Mouse (Mus musculus): Measurements from ENCODE around the gene Stxbp2. TPM values are rescaled to one million over a fixed set of nuclear protein-coding genes. Genes with fewer than 3 reads are reported as not detected.
A peak's percentile ranks its signal among the peaks of the same experiment; 100 is the strongest.

Gene Stxbp2
- polyA plus RNA-seq, 1 experiment from 2014 or later, result 29.3 TPM

DNA sequence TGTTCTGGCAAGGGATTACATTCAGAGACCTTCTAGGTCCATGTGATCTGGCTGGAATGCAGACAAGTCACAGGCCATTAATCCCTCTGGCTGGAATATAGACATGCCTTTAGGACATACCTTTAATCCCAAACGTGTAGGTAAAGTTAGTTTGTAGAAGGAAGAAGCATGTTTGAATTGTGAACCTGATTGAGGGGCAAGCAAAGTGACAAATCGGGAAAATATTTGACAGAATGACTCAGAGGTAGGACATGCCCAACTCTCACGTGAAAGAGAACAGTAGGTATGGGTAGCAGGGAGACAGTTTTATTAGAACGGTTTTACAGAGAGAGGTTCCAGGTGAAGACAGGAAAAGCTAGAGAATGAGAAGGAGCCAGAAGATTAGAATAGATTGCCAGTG, 16.8 kb downstream of the Stxbp2 start:
- no peaks in the 10 kb centered on the region for H3K9me3 ChIP-seq
- no peak overlapping the region for H3K4me2 ChIP-seq
- H3K4me3 ChIP-seq (replicated peaks), result no peak overlapping the region
- H3K36me3 ChIP-seq (replicated peaks), result no peaks in the 10 kb centered on the region
- 79% methylated on average over 4 of the region's 4 CpGs for WGBS
- no peaks in the 10 kb centered on the region for H3K4me1 ChIP-seq
- H3K27ac ChIP-seq, result no peak overlapping the region
- no peak overlapping the region for H3K9ac ChIP-seq
- H3K27me3 ChIP-seq, result no peaks in the 10 kb centered on the region
- ATAC-seq (ENCODE audit: low FRiP score), result no peak

DNA sequence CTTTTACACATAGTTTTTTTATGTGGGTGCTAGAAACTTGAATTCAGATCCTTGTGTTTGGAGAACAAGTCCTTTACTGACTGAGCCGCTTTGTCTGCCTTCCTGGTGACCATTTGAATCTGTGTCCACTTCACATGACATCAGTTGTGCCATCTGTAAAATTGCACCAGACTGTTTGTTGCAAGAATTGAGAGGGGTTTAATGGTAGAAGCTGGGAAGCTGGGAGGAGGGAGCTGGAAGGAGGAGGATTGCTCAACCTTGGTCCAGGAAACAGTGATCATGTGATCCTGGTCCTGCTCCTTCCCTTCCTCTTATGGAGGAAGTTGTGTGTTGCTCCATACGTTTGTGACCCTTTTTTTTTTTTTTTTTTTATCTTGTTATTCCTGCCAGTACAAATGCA, 17.5 kb downstream of the Stxbp2 start:
- WGBS, result 73% methylated on average over 2 of the region's 2 CpGs
- no peak for ATAC-seq (ENCODE audit: low FRiP score)
- no peaks in the 10 kb centered on the region for H3K4me1 ChIP-seq

DNA sequence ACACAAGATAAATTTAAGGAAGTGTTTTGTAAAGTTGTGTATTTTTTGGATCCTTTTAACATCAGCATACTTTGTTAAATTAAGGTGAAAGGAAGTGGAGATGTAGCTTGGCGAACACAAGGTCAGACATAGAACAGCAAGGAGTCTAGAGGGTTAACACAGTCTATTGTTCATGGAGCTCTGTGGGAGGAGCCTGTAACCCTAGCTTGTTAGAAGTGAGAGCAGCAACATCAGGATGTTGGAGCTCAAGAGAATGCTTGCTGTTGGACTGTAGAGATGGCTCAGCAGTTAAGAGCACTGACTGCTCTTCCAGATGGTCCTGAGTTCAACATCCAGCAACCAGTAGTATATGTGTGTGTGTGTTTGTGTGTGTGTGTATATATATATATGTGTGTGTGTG, 18.2 kb downstream of the Stxbp2 start:
- 35% methylated on average over 1 of the region's 1 CpGs for WGBS
- H3K9me3 ChIP-seq, result no peaks in the 10 kb centered on the region
- H3K27ac ChIP-seq, result no peak overlapping the region
- H3K4me2 ChIP-seq, result no peak overlapping the region
- no peak overlapping the region for H3K4me3 ChIP-seq (replicated peaks)
- H3K36me3 ChIP-seq (replicated peaks), result no peaks in the 10 kb centered on the region
- H3K27me3 ChIP-seq, result no peaks in the 10 kb centered on the region
- ATAC-seq (ENCODE audit: low FRiP score), result no peak
- no peak overlapping the region for H3K9ac ChIP-seq
- no peaks in the 10 kb centered on the region for H3K4me1 ChIP-seq

More for the DNA sequence above, 17.5 kb downstream of the Stxbp2 start:
- Histone ChIP-seq H3K9me3 (no peaks in the 10 kb centered on the region), H3K36me3 (replicated peaks) (no peaks in the 10 kb centered on the region), H3K9ac (no peak overlapping the region), H3K27ac (no peak overlapping the region), H3K4me3 (replicated peaks) (no peak overlapping the region), H3K4me2 (no peak overlapping the region), H3K27me3 (no peaks in the 10 kb centered on the region)

DNA sequence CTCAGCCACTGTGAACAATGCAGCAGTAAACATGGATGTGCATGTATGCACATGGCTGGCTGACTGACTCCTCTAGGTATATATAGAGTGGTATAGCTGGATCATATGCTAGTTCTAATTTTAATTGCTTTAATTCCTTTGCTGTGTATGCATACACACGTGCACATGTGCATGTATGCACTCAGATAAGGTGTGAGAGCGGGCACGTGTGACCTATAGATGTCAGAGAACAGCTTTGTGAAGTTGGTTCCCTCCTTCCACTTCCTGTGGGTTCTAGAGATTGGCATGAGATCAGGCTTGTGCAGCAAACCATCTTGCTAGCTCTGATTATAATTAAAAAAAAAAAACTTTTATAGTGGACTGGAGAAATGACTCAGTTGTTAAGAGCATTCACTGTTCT, 22.1 kb downstream of the Stxbp2 start:
- H3K4me3 ChIP-seq (replicated peaks), result no peak overlapping the region
- H3K4me2 ChIP-seq, result no peak overlapping the region
- 71% methylated on average over 3 of the region's 3 CpGs for WGBS
- H3K9ac ChIP-seq, result no peak overlapping the region
- no peaks in the 10 kb centered on the region for H3K36me3 ChIP-seq (replicated peaks)
- no peak overlapping the region for H3K27ac ChIP-seq
- no peak for ATAC-seq (ENCODE audit: low FRiP score)
- no peaks in the 10 kb centered on the region for H3K9me3 ChIP-seq
- peaks cover 10% of the 10 kb centered on the region for H3K4me1 ChIP-seq
- no peaks in the 10 kb centered on the region for H3K27me3 ChIP-seq

DNA sequence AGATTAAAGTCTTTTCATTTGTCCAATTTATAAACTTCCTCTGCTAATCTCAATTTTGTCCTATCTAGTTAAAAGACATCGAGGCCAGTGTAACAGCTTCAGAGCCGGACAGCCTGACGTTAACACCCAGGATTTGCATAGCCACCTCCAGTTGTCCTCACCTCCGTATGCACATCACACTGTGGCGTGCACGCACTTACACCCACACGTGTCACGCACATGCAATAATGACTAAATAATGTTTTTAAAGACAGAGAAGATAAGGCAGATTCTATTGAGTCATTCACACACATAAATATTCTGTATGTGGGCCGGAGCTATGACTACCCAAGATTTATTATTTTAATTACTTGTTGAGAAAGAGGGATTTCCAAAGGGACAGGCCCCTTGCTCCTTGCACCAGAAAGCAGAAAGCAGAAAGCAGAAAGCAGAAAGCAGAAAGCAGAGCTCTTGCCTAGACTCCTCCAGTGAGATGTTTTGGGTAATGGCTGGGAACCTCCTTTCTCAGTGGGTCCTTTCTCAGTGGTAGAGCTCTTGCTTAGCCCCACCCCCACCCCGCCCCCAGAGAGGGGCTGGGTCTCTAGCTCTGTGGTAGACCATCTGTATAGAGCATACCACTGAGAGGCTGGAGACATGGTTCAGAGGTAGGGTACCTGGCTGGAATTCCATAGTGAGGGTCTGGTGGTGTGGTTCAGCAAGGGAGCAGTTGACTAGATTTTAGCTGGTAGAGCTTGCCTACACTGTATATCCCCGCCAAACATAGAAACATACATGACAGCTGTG, 24.2 kb downstream of the Stxbp2 start:
- Histone ChIP-seq H3K9ac (no peak overlapping the region), H3K4me1 (peaks cover 10% of the 10 kb centered on the region), H3K4me3 (replicated peaks) (no peak overlapping the region), H3K9me3 (no peaks in the 10 kb centered on the region), H3K27me3 (no peaks in the 10 kb centered on the region), H3K4me2 (no peak overlapping the region), H3K27ac (no peak overlapping the region), H3K36me3 (replicated peaks) (no peaks in the 10 kb centered on the region)
- ATAC-seq (ENCODE audit: low FRiP score), result no peak
- WGBS, result 78% methylated on average over 11 of the region's 11 CpGs

DNA sequence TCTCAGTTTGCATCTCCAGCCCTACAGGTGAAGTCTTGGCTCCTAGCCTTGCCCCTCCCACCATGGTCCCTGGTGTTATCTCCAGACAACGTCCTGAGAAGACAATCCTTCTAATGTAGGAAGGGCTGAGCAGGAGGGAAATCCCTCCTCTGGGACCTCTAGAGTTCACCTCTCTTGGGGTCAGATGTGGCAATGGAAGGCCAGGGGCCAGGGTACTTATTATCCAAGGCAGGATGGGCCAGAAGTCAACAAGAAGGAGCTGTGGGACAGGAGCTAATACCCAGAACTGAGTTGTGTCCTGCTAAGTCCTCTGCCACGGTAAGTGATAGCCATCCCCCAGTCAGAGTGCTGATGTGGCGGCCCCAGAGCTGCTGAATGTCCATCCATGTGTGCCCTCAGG, 24.8 kb downstream of the Stxbp2 start, which contains the start of gene Retn:
Gene Retn (plus strand): TSS at position 245 of the 400 bp plus-strand sequence.
- 86% methylated on average over 3 of the region's 3 CpGs for WGBS
- H3K9me3 ChIP-seq, result no peaks in the 10 kb centered on the region

DNA sequence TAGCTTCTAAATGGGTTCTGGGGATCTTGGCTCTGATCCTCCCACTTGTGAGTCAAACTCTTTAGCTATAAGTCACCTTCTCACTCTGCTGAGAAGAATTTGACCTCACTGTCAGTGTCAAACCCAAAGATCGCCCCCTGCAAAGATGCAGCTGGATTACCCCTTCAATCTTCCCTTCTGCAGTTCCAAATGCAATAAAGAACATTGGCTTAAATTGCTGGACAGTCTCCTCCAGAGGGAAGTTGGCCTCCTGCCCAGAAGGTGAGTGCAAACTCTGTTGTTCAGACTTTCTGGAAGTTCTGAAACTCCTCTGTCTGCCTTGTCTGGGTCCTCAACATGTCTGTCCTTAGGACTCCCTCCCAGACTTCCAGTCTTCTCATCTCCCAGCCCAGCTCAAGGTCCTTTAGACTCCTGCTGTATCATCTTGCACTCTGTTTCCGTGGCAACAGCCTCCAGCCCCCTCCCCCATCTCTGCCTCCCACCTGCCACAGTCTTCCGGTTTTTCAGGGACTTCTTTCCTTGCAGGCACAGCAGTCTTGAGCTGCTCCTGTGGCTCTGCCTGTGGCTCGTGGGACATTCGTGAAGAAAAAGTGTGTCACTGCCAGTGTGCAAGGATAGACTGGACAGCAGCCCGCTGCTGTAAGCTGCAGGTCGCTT, 26.1 kb downstream of the Stxbp2 start:
- H3K27me3 ChIP-seq, result no peaks in the 10 kb centered on the region
- ATAC-seq (ENCODE audit: low FRiP score), result peak; percentile 76; the same call in 1 of the 2 replicates
- WGBS, result 20% methylated on average over 7 of the region's 7 CpGs
- H3K4me3 ChIP-seq (replicated peaks), result no peak overlapping the region
- H3K36me3 ChIP-seq (replicated peaks), result no peaks in the 10 kb centered on the region
- H3K4me1 ChIP-seq, result peaks cover 10% of the 10 kb centered on the region
- no peaks in the 10 kb centered on the region for H3K9me3 ChIP-seq
- H3K27ac ChIP-seq, result 0 out of 2 replicates have a peak overlapping the region, but pooled peaks have one; percentile 19
- peak overlapping the region; percentile 40 for H3K4me2 ChIP-seq
- no peak overlapping the region; the same call in 1 of the 2 replicates for H3K9ac ChIP-seq

More for the DNA sequence above, 24.8 kb downstream of the Stxbp2 start, which contains the start of gene Retn:
- Histone ChIP-seq H3K4me1 (peaks cover 10% of the 10 kb centered on the region), H3K27me3 (no peaks in the 10 kb centered on the region), H3K27ac (no peak within 1 kb of the TSS), H3K4me3 (replicated peaks) (no peak within 1 kb of the TSS), H3K9ac (no peak within 1 kb of the TSS), H3K36me3 (replicated peaks) (no peaks in the 10 kb centered on the region), H3K4me2 (no peak within 1 kb of the TSS)
- no peak for ATAC-seq (ENCODE audit: low FRiP score)

DNA sequence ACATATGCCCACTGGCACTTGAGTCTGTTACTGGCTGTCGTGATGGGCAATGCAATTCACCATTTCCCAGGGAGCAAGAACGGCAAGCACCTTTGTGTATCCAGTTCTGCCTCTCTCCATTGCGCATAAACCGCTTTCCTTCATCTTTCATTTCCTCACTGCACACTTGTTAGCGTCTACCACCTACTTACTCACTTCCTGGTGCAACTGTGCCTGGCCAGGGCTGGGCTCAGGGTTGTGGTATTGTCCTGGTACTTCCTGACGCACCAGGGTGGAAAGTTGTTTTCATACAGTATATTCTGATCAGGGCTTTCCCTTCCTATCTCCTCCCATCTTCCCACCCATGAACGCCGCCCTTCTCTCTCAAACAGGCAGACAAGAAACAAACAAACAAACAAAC, 30.1 kb downstream of the Stxbp2 start:
- Histone ChIP-seq H3K27ac (no peak overlapping the region), H3K36me3 (replicated peaks) (no peaks in the 10 kb centered on the region), H3K4me1 (peaks cover 10% of the 10 kb centered on the region), H3K9me3 (no peaks in the 10 kb centered on the region), H3K4me2 (no peak overlapping the region), H3K4me3 (replicated peaks) (no peak overlapping the region), H3K27me3 (no peaks in the 10 kb centered on the region), H3K9ac (no peak overlapping the region)
- ATAC-seq (ENCODE audit: low FRiP score), result no peak
- 83% methylated on average over 8 of the region's 8 CpGs for WGBS

DNA sequence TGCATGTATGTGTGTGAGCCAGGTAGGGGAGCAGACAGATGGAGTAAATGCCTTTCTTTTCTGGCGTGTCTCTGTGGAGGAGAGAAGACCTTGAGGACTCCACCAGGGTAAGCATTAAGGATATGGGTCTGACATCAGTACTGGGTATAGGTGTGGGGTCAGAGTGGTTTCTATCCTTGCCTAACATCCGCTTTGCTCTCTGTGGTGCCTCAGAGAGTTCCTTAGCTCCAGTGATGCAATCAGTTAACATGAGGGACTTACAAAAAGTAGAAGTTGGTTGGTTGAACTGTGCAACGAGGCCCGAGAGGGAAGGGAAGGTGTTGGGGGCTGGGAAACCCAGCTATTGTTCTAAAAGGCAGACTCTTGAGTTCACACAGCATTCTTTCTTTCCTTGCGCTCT, 33.6 kb downstream of the Stxbp2 start:
- H3K27me3 ChIP-seq, result no peaks in the 10 kb centered on the region
- no peaks in the 10 kb centered on the region for H3K4me1 ChIP-seq
- no peak overlapping the region for H3K4me3 ChIP-seq (replicated peaks)
- no peak overlapping the region for H3K4me2 ChIP-seq
- no peaks in the 10 kb centered on the region for H3K36me3 ChIP-seq (replicated peaks)
- no peak for ATAC-seq (ENCODE audit: low FRiP score)
- no peak overlapping the region for H3K9ac ChIP-seq
- H3K9me3 ChIP-seq, result no peaks in the 10 kb centered on the region
- WGBS, result 64% methylated on average over 5 of the region's 5 CpGs
- no peak overlapping the region for H3K27ac ChIP-seq

DNA sequence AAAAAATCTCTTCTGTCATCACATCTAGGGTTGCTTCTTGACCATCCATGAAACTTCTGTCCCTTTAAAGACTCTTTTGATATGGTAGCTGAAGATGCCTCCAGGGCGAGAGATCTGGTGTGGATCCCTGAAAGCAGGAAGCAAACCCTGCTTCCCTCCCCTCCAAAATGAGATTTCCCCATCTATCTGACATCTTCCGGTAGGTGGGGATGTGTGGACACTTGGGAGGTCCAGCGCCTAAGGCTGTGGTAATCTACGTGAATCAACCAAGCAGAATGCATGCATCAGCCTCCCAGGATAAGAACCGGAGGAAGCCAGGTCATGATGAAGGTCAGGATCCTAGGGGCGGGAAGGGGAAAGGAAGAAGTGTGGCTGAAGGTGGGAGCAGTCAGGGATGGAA, 34.8 kb downstream of the Stxbp2 start, which contains the start of gene Mcemp1:
Gene Mcemp1 (plus strand): TSS at position 248 of the 400 bp plus-strand sequence.
- no peaks in the 10 kb centered on the region for H3K4me1 ChIP-seq
- H3K9ac ChIP-seq, result no peak within 1 kb of the TSS
- no peaks in the 10 kb centered on the region for H3K27me3 ChIP-seq
- no peaks in the 10 kb centered on the region for H3K9me3 ChIP-seq
- no peak within 1 kb of the TSS for H3K4me2 ChIP-seq
- H3K27ac ChIP-seq, result no peak within 1 kb of the TSS
- no peak for ATAC-seq (ENCODE audit: low FRiP score)
- 82% methylated on average over 6 of the region's 6 CpGs for WGBS
- H3K36me3 ChIP-seq (replicated peaks), result no peaks in the 10 kb centered on the region
- no peak within 1 kb of the TSS for H3K4me3 ChIP-seq (replicated peaks)

DNA sequence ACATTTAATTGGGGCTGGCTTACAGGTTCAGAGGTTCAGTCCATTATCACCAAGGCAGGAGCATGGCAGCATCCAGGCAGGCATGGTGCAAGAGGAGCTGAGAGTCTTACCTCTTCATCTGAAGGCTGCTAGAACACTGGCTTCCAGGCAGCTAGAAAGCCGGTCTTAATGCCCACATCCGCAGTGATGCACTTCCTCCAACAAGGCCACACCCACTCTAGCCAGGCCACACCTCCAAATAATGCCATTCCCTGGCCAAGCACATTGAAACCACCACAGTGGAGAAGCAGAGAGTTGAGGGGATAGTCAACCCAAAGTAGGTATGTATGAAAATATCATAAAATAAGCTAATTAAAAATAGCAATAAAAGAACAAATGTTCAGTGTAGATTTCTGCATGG, 39.6 kb downstream of the Stxbp2 start:
- Histone ChIP-seq H3K4me3 (replicated peaks) (no peak overlapping the region), H3K9ac (no peak overlapping the region), H3K27me3 (no peaks in the 10 kb centered on the region), H3K9me3 (no peaks in the 10 kb centered on the region), H3K27ac (no peak overlapping the region), H3K4me2 (no peak overlapping the region), H3K4me1 (peaks cover 6% of the 10 kb centered on the region; the same call in 1 of the 2 replicates), H3K36me3 (replicated peaks) (no peaks in the 10 kb centered on the region)
- 88% methylated on average over 2 of the region's 2 CpGs for WGBS
- ATAC-seq (ENCODE audit: low FRiP score), result no peak

DNA sequence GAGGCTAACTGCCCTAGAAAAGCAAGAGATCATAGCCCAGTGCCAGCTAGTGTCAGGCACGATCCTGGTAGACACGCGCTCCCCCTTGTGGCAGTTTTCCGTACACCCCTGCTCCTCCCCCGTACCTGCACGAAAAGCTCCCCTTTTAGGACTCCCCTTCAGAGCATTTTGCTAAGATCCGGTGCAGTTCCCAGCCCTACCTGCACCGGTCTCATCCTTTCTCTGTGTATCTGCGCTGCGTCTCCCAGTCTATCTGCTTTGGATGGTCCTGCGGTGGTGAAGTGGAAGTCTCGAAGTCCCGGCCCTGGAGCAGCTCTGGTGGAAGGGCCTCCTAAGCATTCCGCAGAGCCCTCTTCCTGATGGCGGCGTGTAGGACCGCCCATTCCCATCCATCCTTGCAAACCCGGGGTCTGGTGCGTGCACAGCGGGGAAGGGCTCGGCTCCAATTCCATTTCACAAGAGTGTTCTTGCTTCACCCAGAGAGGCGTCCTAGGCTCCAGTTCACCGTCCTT, 41.3 kb downstream of the Stxbp2 start, which contains the start of gene Fcor:
Gene Fcor (minus strand): TSS at position 383 of the 512 bp plus-strand sequence.
- peak within 1 kb of the TSS; percentile 49 for H3K4me3 ChIP-seq (replicated peaks)
- H3K9ac ChIP-seq, result peak within 1 kb of the TSS; percentile 59
- WGBS, result under 1% methylated on average over 23 of the region's 23 CpGs
- no peaks in the 10 kb centered on the region for H3K36me3 ChIP-seq (replicated peaks)
- H3K9me3 ChIP-seq, result no peaks in the 10 kb centered on the region
- H3K4me2 ChIP-seq, result peak within 1 kb of the TSS; percentile 62
- H3K27me3 ChIP-seq, result no peaks in the 10 kb centered on the region
- H3K27ac ChIP-seq, result peak within 1 kb of the TSS; percentile 62
- H3K4me1 ChIP-seq, result peaks cover 10% of the 10 kb centered on the region
- ATAC-seq (ENCODE audit: low FRiP score), result peak; percentile 83

Measured in forebrain, embryonic 12.5 days (tissue).